Mouse (Mus musculus) left cerebral cortex, adult 18-20 months (tissue): ENCODE results near the gene Nfatc2. TPM values are rescaled to one million over a fixed set of nuclear protein-coding genes. Genes with fewer than 3 reads are reported as not detected.

Source experiments
- DNase-seq, 2 experiments: peaks; one replicate each; pipeline ENCODE4 v3.0.0; 2021 to 2022; ENCODE audit warnings: low spot score in 2 of 2, mixed read lengths in 1 of 2
- total RNA-seq, 2 experiments: library from RNA; stranded (reverse); gene quantifications; 2 replicates each; pipeline ENCODE4 v1.2.3; 2021

Nfatc2 gene
- total RNA-seq, 2 experiments from 2014 or later, result 9.3 to 11.7 TPM

DNA sequence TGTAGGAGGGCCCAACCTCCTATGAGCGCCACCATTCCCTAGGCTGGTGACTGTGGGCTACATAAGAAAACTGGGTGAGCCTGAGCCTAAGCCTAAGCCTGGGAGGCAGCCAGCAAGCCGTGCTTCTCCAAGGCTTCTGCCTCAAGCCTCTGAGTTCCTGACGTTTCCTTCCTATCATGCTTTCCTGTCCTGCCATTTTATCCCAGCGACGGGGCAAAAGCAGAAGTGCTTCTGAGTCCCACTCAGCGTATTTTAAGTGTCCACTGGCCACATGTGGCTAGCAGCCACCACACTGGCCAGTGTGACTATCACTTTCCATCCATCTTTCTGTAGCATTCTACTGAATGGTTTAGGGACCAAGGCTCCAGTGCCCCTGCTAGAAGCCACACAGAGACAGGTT, 62.4 kb downstream of the Nfatc2 start:
- no peak for DNase-seq

GRCm38 (mm10) chr2:168532061-168532833, 69.2 kb downstream of the Nfatc2 start:
- DNase-seq, result no peak

GRCm38 (mm10) chr2:168528551-168528950, 72.9 kb downstream of the Nfatc2 start:
- DNase-seq, result no peak

GRCm38 (mm10) chr2:168527430-168527792, 74.0 kb downstream of the Nfatc2 start:
- no peak for DNase-seq

DNA sequence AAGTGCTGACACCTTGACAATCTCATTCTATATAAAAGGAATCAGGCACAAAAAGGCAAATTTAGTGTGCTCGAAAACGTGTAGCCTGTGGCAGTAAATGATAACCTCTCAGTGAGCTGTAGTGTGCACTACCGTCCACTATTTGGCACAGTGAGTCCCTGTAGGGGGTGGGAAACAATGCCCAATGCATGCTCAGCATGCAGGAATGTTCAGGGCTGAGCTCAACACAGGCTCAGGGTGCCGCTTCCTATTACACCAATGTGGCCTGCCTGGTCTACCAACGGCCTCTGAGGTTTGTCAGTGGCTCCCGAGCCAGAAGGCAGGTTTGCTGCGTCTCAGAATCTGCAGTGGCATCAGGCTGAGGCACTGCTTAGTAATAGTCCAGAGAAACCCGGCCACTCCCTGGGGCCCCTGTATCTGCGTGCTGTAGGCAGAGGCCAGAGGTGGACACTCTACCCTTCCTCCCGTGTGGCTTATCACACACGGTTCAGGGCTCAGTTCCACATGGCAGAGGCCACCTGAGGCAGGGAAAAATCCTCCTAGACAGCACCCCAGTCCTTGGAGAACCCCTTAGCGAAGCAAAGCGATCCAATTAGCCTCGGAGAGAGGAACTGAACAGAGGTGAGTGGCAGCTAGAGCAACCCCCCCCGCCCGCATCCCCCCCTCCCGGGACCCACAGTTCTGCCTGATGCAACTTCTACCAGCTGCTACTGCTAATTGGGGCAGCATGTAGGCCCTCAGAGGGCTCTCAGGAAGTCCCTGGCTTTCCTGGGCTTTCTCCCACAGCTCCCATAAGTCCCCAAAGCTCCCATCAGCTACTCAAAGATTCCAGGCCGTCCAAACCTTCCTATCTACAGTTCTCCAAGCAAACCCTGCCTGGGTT, 74.7 kb downstream of the Nfatc2 start:
- DNase-seq, result no peak

GRCm38 (mm10) chr2:168525391-168526154, 75.9 kb downstream of the Nfatc2 start:
- no peak for DNase-seq

DNA sequence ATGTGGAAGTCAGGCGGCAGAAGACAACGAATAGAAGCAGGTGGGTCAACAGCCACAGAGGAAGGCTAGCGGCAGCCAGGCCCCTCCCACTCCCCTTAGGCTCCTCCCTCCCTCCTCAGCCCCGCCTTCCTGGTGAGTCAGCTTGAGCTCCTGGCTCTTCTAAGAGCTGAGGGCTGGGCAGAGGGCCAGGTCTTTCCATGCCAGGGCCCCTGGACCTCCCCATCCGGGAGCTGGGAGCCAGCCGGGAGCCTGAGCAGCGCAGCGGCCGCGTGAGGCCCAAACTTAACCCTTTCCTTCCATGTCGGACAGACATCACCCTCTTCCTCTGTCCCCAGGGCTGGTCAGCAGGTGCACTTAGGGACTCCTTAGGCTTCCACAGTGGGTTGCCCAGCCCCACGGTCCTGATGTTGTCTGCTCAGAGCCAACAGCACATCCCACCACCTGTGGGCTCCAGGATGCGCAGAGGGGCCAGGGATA, 76.5 kb downstream of the Nfatc2 start:
- DNase-seq, result peak; percentile 70 to 73

- DNase-seq, result no peak
Measured at GRCm38 (mm10) chr2:168522247-168522646, 79.2 kb downstream of the Nfatc2 start.

GRCm38 (mm10) chr2:168520771-168521170, 80.7 kb downstream of the Nfatc2 start:
- DNase-seq, result no peak

GRCm38 (mm10) chr2:168519589-168519988, 81.9 kb downstream of the Nfatc2 start:
- no peak for DNase-seq

DNA sequence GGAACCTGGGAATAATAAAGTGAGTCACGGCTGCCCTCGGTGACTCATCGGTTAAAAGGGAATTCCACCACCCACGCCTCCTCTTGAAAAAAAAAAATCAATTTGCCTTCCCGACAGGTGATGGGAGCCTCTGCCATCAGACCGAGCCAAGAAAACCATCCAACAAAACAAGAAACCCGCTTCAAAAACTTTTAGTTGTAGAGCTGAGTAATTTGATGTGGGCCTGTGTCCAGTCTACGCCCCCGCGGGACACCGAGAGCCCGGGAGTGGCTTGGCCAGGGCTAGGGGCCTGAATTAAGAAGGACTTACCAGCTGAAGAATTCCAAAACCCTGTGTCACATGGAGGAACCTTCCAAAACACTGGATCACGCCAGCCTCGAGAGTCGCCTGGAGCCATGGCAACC, 83.2 kb downstream of the Nfatc2 start:
- DNase-seq, result no peak

GRCm38 (mm10) chr2:168517774-168518173, 83.7 kb downstream of the Nfatc2 start:
- no peak for DNase-seq

- no peak for DNase-seq
Measured at GRCm38 (mm10) chr2:168516717-168517116, 84.7 kb downstream of the Nfatc2 start.

GRCm38 (mm10) chr2:168515466-168515865, 86.0 kb downstream of the Nfatc2 start:
- no peak for DNase-seq

DNA sequence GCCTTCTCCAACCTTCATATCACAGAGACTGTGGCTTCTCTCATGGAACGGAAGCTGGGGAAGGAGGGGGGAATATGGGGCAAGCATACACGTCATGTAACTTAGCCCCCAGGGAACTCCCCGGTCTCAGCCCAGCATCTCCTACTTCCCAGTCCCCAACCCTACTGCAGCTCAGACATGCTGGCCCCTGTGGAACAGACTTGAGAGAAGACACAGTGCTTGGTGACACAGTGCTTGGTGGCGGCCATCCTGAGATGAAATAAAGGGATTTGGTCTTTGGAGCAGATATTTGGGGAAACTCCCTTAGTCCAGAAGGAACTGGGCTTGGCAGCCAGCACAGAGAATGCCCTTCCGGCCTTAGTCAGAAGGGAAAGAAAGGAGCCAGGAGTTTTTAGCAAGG, 87.3 kb downstream of the Nfatc2 start:
- no peak for DNase-seq

DNA sequence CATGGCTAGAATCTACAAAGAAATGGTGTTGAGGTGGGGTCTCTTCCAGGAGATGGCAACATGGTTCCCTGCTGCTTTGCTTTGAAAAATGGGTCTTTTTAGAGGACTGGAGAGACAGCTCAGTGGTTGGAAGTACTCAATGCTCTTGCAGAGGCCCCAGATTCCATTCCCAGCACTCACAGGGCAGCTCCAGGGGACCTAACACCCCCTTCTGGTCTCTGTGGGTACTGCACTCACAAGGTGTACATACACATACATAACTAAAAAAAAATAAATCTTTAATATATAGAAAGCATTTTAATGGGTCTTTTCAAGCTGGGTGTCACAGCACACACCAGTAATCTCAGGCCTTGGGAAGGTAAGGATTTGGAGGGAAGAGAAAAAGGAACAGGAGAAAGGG, 89.9 kb downstream of the Nfatc2 start:
- DNase-seq, result no peak

DNA sequence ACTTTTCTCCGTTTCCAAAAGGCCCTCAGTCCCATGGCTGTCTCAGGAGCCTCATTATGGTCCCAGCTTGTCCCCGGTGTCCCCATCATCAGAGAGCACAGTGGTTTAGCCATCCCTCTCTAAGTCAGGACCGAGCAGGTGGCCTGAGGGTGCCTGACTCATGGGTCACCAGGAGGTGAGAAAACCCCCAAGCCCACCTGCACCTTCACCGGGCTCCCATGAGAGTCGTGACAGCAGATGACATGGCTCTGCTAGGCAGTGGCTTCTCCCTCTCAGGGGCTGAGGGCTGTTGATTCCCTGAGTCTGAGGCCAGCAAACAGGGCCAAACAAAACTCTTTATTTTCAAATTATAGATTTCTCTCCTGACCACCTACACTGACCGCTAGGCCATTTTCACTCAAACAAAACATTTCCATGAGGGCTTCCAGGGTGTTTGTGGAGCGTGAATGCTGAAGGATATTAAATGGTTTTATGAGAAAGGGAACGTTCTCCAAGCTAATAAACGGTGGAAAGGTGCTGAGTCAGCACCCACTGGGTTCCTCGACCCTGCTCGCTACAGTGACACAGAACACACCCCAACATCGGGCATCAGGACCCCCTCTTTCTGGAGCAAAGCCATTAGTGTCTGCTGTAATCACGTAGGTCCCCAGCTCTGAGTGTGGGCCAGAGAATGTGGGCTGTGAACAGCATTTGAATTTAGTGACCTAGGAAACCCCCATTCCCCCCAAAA, 92.8 kb downstream of the Nfatc2 start:
- no peak for DNase-seq

- DNase-seq, result no peak
Measured at GRCm38 (mm10) chr2:168504431-168505182, 96.8 kb downstream of the Nfatc2 start.

- no peak for DNase-seq
Measured at GRCm38 (mm10) chr2:168503735-168504134, 97.7 kb downstream of the Nfatc2 start.

GRCm38 (mm10) chr2:168500750-168501149, 100.7 kb downstream of the Nfatc2 start:
- no peak for DNase-seq
